Mouse (Mus musculus) kidney, postnatal 36 days (tissue): ENCODE results near the gene Zkscan1.

Experiments used
- DNase-seq, 2 experiments: peaks; one replicate each; pipeline ENCODE4 v3.0.0; 2021 to 2022; ENCODE audit warnings: mixed read lengths in 2 of 2

Gene Zkscan1

DNA sequence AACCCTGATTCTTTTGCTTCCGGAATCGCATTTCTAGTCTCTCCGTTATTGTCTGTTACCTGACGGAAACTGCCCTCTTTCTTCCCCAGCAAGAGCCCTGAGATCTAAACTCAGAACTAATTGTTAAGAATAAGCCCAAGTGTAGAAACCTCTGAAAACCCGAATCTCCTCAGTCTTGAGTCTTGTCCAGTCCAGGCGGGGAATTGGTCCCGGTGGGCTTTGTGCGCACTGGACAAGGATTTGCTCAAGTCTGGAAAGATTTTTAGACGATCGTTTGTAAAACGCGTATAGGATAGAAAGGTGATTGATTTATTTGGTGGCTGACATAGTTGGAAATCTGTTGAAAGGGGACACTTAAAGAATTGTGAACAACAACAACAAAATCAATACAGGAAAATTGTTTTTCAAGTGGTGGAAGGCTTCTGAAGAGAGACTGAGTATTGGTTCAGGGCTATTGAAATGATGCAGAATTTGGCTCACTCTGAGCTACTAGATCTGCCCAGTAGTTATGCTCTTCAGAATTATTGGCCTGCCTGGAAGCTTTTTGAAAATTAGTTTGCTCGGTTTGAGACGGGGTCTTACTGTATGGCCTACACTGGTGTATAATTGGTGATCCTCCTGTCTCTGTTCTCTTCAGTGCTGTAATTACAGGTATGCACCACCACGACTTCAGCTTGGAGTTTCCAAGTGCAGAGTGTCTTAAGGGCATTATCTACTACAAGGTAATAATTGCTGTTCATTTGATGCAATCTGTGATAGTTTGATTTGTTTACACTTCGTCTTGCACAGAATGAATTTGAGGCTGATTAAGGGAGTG lies 32.5 kb downstream of the Zkscan1 start:
- no peak for DNase-seq

DNA sequence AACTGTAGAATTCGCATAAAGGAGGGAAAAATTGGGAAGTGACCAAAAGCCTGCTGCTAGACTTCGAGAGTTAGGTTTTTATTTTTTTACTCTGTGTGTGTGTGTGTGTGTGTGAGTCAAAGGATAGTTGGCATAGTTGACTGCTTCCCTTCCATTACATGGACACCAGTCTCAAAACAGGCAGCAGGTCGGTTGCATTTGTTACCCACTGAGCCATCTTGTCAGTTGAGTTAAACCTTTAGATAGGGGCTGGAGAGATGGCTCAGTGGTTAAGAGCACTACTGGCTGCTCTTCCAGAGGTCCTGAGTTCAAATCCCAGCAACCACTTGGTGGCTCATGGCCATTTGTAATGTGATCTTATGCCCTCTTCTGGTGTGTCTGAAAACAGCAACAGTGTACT lies 33.2 kb downstream of the Zkscan1 start:
- DNase-seq: no peak

DNA sequence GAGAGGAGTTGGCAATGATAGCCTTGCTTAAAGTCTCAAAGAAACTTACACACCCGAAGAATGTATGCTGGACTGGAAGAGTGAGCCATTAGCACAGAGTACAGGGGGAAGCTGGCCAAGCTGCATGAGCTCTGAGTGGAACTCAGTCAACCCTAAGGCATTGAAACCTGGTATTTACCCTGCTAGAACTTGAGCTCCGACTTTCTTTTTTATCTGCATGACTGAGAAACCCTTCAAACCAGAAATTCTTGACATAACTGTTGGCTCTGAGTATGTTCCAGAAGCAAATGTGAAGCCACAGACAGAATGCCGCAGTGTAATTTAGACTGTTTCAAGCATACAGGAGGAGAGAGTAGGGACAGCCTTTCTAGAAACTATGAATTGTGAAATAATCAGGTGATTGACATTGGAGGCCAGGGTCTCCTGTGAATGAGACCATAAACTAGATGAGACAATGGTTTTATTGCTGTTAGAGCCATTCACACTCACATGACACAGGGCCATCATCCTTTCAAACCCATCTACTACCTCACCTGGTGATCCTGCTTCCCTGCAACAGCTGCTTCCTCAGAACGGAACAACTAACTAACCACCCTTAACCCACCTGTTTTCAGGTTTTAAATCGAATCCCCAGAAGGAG lies 47.7 kb downstream of the Zkscan1 start:
- DNase-seq: peak; percentile 61

DNA sequence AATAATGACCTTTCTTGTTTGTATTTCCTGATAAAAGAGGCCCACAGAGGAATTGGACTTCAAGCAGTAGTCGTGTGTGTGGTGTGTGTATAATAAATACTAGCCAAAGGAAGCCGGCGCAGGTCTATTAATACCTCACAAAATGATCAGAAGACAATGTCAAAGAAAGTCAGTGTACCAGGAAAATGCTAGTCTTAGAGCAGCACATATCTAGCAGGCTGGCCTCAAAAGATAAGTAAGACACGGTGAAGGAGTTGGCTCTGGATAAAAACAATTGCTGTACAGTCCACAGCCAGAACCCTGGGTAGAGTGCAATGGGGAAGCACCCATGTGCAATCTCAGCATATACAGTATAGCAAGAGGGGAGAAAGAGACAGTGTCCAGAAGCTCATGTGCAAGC lies 52.4 kb downstream of the Zkscan1 start:
- DNase-seq: no peak

DNA sequence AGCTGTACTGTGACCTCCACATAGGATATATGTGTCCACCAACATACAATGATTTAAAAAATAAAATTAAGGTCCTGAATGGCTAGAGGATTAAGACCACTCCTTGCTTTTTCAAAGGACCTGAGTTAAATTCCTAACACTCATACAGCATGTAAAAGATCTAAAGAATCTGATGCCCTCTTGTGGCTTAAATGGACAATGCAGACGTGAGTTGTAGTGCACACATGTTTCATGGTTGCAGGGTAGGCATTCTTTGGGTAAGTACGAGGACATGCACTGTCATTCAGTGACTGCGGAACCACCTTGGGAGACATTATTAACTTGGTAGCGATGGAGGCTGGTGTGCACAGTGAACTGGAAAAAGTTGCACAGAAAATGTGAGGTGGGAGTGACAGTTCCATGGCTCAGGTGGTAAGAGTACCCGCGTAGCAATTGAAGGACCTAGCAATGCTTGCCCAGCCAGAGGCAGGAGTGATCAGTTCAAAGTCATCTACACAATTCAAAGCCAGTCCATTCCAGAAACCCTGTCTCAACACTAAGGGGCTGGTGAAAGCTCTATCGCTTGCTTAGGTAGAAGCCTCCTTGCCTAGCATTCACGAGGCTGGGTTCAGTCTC lies 53.2 kb downstream of the Zkscan1 start:
- DNase-seq: peak; percentile 64 to 73

DNA sequence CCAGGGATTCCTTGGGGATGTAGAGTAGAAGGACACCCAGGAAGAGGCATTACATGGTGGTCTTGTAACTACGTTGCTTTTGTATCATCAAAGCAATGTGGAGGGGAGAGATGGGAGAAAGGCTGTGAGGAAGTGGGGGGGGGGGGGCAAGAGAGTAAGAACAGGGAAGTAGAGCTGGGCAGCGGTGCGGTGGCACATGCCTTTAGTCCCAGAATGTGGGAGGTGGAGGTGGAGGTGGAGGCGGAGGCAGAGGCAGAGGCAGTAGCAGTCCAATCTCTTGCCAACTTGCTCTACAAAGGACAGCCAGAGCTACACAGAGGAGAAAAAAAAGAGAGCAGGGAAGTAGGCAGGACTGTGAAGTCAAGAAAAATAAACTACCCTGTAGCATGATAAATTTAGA lies 53.7 kb downstream of the Zkscan1 start:
- no peak for DNase-seq

DNA sequence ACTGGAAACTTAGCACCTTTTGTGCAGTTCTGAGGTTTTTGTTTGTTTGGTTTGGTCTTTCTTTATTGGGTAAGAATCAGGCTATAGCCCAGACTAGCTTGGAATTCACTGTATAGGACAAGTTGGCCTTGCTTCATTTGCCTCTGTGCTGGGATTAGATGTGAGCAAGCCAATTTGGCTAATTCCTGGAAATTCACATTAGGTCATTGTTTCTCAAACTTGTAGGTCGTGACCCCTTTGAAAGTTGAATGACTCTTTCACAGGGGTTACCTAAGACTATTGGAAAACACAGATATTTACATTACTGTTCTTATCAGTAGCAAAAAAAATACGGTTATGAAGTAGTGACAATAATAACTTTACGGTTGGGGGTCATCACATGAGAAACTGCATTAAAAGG lies 69.5 kb downstream of the Zkscan1 start:
- no peak for DNase-seq

DNA sequence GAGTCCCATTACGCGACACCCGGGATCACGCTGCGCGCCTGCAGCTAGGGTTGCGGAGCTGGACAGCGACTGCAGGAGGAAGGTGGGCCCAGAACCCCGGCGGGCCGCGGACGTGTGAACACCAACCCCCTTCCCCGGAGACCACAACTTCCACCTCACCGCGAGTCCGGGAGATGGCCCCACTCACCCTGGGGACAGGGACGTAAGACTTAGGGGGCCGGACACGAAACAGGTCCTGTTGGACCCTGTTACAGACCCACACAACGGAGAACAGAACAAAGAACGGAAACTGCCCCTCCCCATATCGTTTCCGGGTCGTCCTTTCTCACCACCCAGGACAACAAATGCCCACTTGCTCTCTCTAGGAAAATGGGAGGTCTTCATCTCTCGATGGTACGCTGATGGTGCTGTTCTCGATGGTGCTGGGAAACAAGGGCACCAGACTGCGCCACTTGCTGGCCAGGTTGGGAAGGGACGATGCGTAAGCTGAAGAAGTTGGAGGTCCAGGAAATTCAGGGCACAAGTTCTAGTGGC lies 70.6 kb downstream of the Zkscan1 start, which contains the start of gene Zfp113:
Gene Zfp113, minus strand, starts transcription at position 302 of the 534 bp plus-strand sequence.
- peak; percentile 91 to 97 for DNase-seq
